Mouse (Mus musculus) forebrain, embryonic 11.5 days (tissue): ENCODE measurements around the gene Akap10. TPM values are rescaled to one million over a fixed set of nuclear protein-coding genes. Genes with fewer than 3 reads are reported as not detected.

Source experiments
- polyA plus RNA-seq: library from polyadenylated mRNA; unstranded; fragments of >200 nt; fragmentation: Nextera tagmentation; extraction: Ambion mirVana; gene quantifications from 2 replicates; pipeline ENCODE4 v1.2.1, GENCODE M21; 2014

The Akap10 gene
- polyA plus RNA-seq, 1 experiment from 2014 or later = 18.6 TPM

Other genes with a start within 250 kb of the Akap10 start
- gene Fam83g, start 246.2 kb downstream of the Akap10 start, polyA plus RNA-seq = 0.65 and 0.92 TPM in 2 replicates
- not detected in 2 replicates for gene Slc5a10, start 209.4 kb downstream of the Akap10 start, polyA plus RNA-seq
- 48.8 and 49.4 TPM in 2 replicates for gene Prpsap2, start 168.2 kb downstream of the Akap10 start, polyA plus RNA-seq
- gene Ulk2, start 75.2 kb downstream of the Akap10 start, polyA plus RNA-seq = 28.8 and 31.3 TPM in 2 replicates
- gene Specc1, start 26.5 kb upstream of the Akap10 start, polyA plus RNA-seq = 19.0 and 20.2 TPM in 2 replicates